Mouse (Mus musculus): ENCODE measurements at regions not wholly inside any gene's neighbourhood (a gene's known extent, or its start where the extent isn't known, plus 50 kb on each side); places are given as distances from the start of the nearest gene placed in this dataset.

- TF ChIP-seq CHD2 (IDR thresholded peaks at IDR 0.05; ENCODE audit: low read depth, low read length) (no peak), MAFK (IDR thresholded peaks at IDR 0.05; ENCODE audit: insufficient read depth, low read depth, low read length) (no peak)
Observed at GRCm38 (mm10) chr15:7623026-7623425, 187.6 kb upstream of the Gdnf start.

Data from ES-E14 (cell line).